Mouse (Mus musculus) gastrocnemius, adult 18-20 months (tissue): ENCODE results near the gene Grb2. TPM values are rescaled to one million over a fixed set of nuclear protein-coding genes. Genes with fewer than 3 reads are reported as not detected.

Experiments used
- DNase-seq: peaks from one replicate; pipeline ENCODE4 v3.0.0; 2021; ENCODE audit warnings: low spot score
- total RNA-seq, 2 experiments: library from RNA; stranded (reverse); gene quantifications; 2 replicates each; pipeline ENCODE4 v1.2.3; 2021

The Grb2 gene
- total RNA-seq, 2 experiments from 2014 or later = 63.9 to 66.6 TPM

DNA sequence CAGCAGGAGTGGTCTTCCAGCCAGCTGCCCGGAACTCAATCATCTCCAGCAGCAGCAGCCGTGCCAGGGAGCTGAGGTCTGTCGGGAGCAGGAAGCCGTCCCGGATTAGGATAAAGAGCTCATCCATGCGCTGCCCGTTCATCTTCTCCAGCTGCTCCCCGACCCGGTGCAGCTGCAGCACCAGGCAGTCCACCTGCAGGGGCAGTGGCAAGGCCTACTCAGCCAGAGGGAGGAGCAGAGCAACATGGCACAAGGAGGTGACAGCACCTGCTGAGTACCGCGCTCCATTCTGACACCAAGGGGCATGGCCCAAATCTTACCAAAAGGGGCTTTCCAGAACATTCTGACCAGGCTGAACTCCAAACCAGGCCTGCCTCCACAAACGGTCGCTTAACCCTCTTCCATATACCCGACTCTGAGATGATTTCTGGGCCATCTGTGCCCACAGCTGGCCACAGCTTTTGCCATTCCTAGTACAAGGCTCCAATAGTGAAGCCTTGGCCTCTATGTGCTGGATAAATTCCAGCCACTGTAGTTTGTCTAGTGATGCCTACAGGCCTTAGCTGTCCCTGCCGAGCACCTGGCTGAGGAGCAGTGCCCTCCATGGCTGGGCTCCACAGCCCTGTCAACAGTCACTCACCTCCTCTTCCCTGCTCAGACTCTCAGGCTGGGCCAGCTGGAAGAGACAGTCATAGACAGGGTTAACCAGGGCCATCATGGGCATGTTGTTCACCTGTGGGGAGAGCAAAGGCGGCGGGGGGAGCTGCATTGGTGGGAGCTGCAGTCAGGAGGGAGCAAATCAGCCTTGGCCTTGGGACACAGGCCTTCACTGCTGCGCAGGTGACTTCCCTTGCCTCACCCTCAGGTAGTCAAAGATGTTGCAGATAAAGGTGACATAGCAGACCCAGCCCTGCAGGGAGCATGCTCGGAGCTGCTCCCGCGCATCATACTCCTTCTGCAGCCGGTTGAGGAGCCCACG is 99.7 kb downstream of the Grb2 start:
- no peak for DNase-seq

DNA sequence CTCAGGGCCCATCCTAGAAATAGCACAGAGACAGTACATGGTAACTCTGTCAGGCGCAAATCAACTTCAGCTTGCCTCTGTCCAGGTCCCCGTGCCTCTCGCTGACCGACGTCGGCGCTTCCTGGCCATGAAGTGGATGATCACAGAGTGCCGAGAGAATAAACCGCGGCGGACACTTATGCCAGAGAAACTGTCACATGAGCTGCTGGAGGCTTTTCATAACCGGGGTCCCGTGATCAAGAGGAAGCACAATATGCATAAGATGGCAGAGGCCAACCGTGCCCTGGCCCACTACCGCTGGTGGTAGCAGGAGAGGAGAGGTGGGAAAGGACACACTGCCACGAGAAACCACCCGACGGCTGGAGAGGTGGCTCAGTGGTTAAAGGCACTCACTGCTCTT is 101.7 kb downstream of the Grb2 start:
- no peak for DNase-seq

DNA sequence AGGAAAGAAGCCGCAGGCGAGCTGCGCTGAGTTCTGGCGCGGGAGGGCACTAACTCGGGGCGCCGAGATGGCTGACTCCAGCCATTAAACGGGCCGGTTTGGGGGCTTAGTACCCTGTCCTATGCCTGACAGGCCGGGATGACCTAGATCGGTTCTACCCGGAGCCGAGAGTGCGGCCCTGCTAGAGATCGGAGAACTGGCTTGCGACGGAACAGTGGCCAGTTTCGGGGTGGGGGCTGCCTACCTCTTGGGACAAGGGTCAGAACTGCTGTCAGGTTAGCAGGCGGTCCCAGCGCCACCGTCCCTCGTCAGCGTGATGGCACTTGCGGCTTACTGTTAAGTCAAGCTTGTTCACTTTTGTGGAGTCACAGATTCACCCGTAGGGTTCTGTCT is 104.1 kb downstream of the Grb2 start:
- no peak for DNase-seq

DNA sequence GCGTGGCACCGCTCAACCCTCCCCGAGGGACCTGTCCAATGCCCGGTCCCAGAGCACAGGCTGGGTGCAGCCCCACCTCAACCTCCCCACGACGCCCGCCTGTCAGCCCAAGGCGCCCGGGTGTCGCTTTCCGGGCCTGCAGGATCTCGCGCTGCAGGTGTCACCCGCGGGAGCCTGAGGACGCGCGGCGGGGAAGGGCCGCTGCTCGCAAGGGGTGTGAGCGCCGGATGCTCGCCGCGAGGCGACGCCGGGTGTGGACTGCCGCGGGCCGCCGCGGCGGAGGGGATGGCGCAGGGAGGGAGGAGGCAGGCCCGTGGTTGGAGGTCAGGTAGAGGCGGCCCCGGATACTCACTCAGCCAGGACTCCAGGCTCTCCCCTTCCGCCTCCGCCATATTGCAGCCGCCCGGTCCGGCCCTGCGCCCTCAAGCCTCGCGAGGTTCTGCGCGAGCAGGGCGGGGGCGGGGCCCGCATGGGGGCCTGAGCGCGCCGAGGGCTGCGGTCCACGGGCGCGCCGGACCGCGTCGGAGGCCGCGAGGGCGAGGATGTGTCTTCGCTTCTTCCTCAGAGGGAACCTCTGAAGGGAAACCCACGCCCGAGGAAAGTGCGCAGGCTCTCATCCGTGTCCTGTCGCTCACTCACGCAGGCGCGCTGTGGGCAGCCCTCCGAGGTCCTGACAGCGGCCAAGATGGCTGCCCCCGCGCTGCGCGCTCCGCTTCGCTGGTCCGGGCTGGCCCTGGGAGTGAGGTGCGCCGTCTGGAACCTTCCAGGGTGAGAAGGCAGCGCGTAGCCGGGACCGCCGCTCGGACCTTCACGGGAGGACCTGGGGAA is 104.7 kb downstream of the Grb2 start, which contains the start of the genes Mrps7 and Gga3:
Mrps7 (plus strand) TSS at position 450 of the 828 bp plus-strand sequence.
Gga3 (minus strand) TSS at position 576 of the 828 bp plus-strand sequence.
- DNase-seq = peak; percentile 91

DNA sequence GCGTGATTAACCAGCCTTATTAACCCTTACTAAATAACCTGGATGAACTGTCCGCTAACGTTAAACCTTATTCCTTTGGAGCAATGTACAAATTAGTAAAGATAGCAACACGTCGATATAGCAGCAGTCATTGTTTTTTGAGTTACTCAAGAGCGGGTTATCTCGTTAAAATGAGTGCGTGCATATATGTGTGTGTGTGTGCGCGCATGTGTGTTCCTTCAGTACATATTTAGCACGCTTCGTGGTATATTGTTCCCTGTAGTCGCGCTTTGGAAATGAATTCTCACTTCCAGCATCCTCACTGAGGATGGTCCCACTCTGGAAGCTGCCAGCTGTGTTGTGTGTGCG is 105.3 kb downstream of the Grb2 start:
- no peak for DNase-seq

DNA sequence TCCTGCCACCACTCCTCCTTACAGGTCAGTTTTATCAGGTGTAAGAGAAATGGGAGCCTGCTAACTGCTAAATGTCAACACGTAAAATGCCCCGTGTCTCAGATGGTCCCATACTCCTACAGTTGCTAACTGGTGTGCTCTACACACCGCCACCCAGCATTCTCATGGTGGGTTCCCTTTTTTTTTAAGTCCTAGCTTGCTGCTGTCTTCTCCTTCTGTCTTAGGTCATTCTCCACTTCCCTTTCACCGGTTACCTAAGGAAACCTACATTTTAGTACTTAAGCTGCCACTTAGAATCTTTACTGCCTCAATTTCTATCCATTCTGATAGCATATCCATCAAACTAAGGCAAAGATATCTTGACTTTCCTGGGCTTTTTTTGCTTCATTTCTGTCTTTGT is 107.2 kb downstream of the Grb2 start:
- DNase-seq = no peak

DNA sequence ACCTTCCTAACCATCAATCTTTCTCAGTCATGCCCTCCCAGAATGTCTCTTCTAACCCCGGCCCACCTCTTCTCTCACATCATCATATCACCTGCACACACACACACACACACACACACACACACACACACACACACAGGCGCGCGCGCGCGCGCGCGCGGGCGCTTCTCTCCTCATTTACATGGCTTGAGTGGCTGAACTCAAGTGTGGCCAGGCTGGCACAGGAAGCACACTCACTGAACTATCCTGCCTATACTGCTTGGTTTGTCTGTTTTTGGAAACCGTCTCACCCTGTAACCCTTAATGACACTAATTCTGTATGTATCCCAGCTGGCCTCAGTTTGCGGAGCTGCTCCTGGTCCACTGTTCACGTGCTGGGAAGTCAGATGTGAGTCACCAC is 107.7 kb downstream of the Grb2 start:
- no peak for DNase-seq

DNA sequence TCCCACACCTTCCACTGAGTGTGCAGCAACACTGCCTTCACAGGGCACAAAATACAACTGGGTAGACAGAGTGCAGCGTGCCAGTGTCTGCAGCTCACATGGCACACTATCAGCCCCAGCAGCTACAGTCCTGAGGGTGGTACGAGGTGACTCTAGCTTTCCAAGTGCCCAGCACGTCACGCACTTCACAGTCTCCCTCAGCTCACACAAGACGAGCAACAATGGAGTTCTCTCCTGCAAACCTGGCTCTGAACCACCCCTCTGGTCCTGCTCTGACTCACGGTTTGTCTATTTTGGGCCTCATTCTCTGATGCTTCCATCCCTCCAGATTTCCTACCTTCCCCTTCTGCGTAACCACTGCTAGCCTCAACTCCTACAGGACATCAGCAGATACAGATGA is 108.7 kb downstream of the Grb2 start:
- DNase-seq = no peak

DNA sequence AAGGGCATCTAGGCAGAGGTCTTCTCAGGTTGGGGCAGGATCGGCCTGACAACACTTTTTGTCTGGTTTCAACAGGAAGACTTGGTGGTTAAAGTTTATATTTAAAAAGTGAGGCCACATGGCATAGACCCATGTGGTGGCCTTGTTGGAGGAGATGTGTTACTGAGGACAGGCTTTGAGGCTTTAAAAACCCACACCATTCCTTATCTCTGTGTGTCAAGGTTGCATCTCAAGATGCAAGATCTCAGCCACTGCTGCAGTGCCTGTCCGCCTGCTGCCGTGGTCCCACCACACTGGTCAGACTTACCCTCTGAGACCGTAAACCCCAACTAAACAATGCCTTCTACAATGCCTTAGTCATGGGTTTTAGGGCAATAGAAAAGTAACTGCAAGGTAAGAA is 110.1 kb downstream of the Grb2 start:
- DNase-seq = no peak

DNA sequence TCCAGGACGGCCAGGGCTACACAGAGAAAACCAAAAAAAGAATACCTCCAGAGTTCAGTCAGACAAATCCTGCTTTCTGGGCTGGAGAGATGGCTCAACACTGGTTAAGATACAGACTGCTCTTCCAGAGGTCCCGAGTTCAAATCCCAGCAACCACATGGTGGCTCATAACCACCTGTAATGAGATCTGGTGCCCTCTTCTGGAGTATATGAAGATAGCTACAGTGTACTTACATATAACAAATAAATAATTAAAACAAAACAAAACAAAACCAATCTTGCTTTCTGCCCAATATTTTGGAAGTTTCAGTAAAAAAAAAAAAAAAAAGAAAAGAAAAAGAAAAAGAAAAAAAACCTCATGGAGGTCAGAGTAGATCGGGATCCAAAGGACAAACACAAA is 113.2 kb downstream of the Grb2 start:
- DNase-seq = no peak

Other genes starting within 250 kb of the Grb2 start
- not detected for gene Slc16a5, start 246.1 kb downstream of the Grb2 start, total RNA-seq
- 1 to 10 TPM in 1 of 2 experiments, under 1 TPM in 1; 0.82 to 1.3 TPM for gene Armc7, start 232.9 kb downstream of the Grb2 start, total RNA-seq
- 1 to 10 TPM; 6.2 to 6.8 TPM for gene Nt5c, start 216.7 kb downstream of the Grb2 start, total RNA-seq
- 10 to 100 TPM; 49.7 to 52.4 TPM for gene Jpt1, start 194.2 kb downstream of the Grb2 start, total RNA-seq
- 100 to 1,000 TPM; 146 TPM for gene Sumo2, start 172.3 kb downstream of the Grb2 start, total RNA-seq
- gene Nup85, start 144.2 kb downstream of the Grb2 start, total RNA-seq = 10 to 100 TPM; 17.8 to 18.0 TPM
- gene Mrps7, start 104.7 kb downstream of the Grb2 start, total RNA-seq = 10 to 100 TPM; 73.3 to 79.3 TPM
- gene Gga3, start 104.5 kb downstream of the Grb2 start, total RNA-seq = 10 to 100 TPM; 15.4 to 18.8 TPM
- gene Mif4gd, start 95.6 kb downstream of the Grb2 start, total RNA-seq = 10 to 100 TPM; 42.3 to 45.0 TPM
- 10 to 100 TPM; 38.8 to 44.4 TPM for gene Slc25a19, start 80.3 kb downstream of the Grb2 start, total RNA-seq
- gene Tmem94, start 56.8 kb upstream of the Grb2 start, total RNA-seq = 10 to 100 TPM; 85.1 to 88.2 TPM
- gene Caskin2, start 105.0 kb upstream of the Grb2 start, total RNA-seq = 10 to 100 TPM; 13.1 to 18.2 TPM
- gene Tsen54, start 106.1 kb upstream of the Grb2 start, total RNA-seq = 1 to 10 TPM; 5.0 to 6.5 TPM
- gene Llgl2, start 115.5 kb upstream of the Grb2 start, total RNA-seq = 1 to 10 TPM; 6.3 to 8.1 TPM
- not detected for gene Myo15b, start 149.8 kb upstream of the Grb2 start, total RNA-seq
- 1 to 10 TPM in 1 of 2 experiments, under 1 TPM in 1; 0.38 to 1.1 TPM for gene Smim5, start 191.4 kb upstream of the Grb2 start, total RNA-seq
- not detected for gene Smim6, start 203.4 kb upstream of the Grb2 start, total RNA-seq
- gene Sap30bp, start 224.7 kb upstream of the Grb2 start, total RNA-seq = 10 to 100 TPM in 1 of 2 experiments, 1 to 10 TPM in 1; 9.2 to 10.1 TPM
- 1 to 10 TPM; 6.5 to 7.2 TPM for gene Recql5, start 224.9 kb upstream of the Grb2 start, total RNA-seq